Mouse (Mus musculus): Measurements from ENCODE around the gene Caprin2.

The Caprin2 gene

GRCm38 (mm10) chr6:148841760-148842159 lies 54.3 kb downstream of the Caprin2 start:
- in situ Hi-C loops (cut with MseI, MboI): no loop called here

- in situ Hi-C loops (cut with MseI, MboI): no loop called here
Measured at GRCm38 (mm10) chr6:148838460-148838859, 57.6 kb downstream of the Caprin2 start.

- in situ Hi-C loops (cut with MseI, MboI): no loop called here
Measured at GRCm38 (mm10) chr6:148831728-148832121, 64.3 kb downstream of the Caprin2 start.

- in situ Hi-C loops (cut with MseI, MboI): no loop called here
Measured at GRCm38 (mm10) chr6:148830748-148831727, 65.0 kb downstream of the Caprin2 start, which contains the start of gene Ipo8. Gene Ipo8, minus strand, starts transcription at chr6:148831467.

- in situ Hi-C loops (cut with MseI, MboI): no loop called here
Measured at GRCm38 (mm10) chr6:148830355-148830747, 65.7 kb downstream of the Caprin2 start.

GRCm38 (mm10) chr6:148826119-148826518 lies 69.9 kb downstream of the Caprin2 start:
- in situ Hi-C loops (cut with MseI, MboI): no loop called here

- in situ Hi-C loops (cut with MseI, MboI): no loop called here
Measured at GRCm38 (mm10) chr6:148818624-148819343, 77.3 kb downstream of the Caprin2 start.

- in situ Hi-C loops (cut with MseI, MboI): no loop called here
Measured at GRCm38 (mm10) chr6:148816751-148817150, 79.3 kb downstream of the Caprin2 start.

- in situ Hi-C loops (cut with MseI, MboI): no loop called here
Measured at GRCm38 (mm10) chr6:148811117-148811516, 84.9 kb downstream of the Caprin2 start.

GRCm38 (mm10) chr6:148799773-148800172 lies 96.3 kb downstream of the Caprin2 start:
- in situ Hi-C loops (cut with MseI, MboI): no loop called here

GRCm38 (mm10) chr6:148795145-148795544 lies 100.9 kb downstream of the Caprin2 start:
- in situ Hi-C loops (cut with MseI, MboI): no loop called here
